Mouse (Mus musculus) heart, adult 2 months (tissue): Measurements from ENCODE around the gene 4930556J24Rik.

Source experiments
- CTCF ChIP-seq: fragments of 200-600 bp; IDR thresholded peaks from 2 replicates; pipeline ENCODE4 v1.8.1; 2022; ENCODE audit warnings: antibody characterized with exemption, mild to moderate bottlenecking, moderate library complexity
- POLR2A ChIP-seq: fragments of 200-500 bp; IDR thresholded peaks from 2 replicates; pipeline ENCODE4 v1.6.1; 2011; ENCODE audit warnings: mild to moderate bottlenecking, low read depth, low read length, control low read depth; ENCODE audit not compliant: insufficient read depth

DNA sequence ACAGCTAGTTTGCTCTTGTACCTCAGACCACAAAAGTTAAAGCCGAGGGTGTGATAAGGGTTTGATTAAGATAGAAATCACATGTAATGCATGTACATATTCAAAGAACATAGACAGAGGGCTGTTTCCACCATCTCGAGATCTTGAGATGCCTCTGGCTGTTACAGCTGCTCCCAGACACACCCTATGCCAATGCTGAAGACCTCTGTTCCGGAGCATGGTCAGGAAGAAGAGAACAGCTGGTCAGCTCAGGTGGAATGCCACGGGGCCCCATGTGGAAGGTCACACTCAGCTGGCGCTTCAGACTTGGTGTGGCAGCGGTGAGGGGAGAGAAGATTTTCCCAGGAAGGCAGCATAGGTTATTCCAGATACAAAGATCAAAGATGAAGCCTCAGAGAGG, 71.9 kb downstream of the 4930556J24Rik start:
- TF ChIP-seq CTCF, result no peak
- TF ChIP-seq POLR2A, result no peak
